Mouse (Mus musculus): ENCODE results near the gene Il4i1.

The Il4i1 gene

GRCm38 (mm10) chr7:44848561-44849415 lies 32.6 kb downstream of the Il4i1 start, which contains the start of the genes Akt1s1 and Tbc1d17:
Gene Akt1s1 (plus strand): TSS chr7:44848991.
Gene Tbc1d17 (minus strand): TSS chr7:44849079.
- in situ Hi-C loops (cut with MboI; ENCODE audit: low sequenced_read_pairs), result no loop called here

DNA sequence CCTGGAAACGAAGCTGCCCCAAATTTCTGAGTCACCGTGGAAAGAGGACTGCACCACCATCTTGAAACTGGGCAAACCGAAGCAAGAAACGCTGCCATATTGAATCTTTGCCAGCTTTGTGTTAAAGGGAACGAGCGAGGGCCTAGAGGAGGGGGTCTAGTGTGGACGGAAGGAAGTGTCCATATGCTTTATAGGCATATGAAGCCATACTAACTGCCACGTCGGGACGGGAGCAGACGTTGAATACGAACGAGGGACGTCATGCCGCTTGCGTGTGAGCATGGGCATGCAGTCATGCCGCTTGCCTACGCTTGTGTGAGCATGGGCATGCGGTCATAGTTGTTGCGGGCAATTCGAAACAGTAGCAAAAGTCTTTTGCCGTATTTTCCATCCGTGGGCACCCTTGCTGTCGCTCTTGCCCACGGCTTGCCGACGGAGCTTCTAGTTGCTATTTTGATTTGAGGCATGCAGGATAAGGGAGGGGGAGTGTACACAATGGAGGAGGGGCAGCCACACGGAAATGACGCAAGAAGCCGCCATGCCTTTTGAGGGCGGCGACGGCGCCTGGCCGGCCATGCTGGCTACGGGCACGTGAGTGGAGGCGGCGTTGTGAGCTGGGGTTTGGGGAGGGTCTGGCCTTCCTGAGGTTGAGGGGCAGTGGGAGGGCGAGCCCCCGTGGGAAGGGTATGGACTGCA lies 33.4 kb downstream of the Il4i1 start:
- in situ Hi-C loops (cut with MboI; ENCODE audit: low sequenced_read_pairs), result no loop called here

DNA sequence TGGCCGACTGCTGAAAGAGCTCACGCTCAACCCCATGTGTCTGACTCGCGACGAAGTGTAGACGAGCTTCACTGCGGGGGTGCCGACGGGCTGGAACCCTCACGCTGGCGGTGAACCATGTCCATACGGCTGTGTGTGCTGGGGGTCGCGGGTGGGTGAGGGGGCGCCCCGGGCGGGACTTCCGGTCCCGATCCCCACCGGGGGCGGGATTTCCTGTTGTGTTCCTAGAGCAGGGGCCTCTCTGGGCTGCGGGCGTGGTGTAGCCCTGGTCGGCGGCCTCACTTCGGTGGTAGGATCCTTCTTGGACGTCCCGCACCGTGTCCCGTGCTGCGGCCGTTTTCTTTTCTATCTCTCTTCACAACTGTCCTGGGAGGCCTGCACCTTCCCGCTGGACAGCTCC lies 34.0 kb downstream of the Il4i1 start:
- in situ Hi-C loops (cut with MboI; ENCODE audit: low sequenced_read_pairs), result no loop called here

DNA sequence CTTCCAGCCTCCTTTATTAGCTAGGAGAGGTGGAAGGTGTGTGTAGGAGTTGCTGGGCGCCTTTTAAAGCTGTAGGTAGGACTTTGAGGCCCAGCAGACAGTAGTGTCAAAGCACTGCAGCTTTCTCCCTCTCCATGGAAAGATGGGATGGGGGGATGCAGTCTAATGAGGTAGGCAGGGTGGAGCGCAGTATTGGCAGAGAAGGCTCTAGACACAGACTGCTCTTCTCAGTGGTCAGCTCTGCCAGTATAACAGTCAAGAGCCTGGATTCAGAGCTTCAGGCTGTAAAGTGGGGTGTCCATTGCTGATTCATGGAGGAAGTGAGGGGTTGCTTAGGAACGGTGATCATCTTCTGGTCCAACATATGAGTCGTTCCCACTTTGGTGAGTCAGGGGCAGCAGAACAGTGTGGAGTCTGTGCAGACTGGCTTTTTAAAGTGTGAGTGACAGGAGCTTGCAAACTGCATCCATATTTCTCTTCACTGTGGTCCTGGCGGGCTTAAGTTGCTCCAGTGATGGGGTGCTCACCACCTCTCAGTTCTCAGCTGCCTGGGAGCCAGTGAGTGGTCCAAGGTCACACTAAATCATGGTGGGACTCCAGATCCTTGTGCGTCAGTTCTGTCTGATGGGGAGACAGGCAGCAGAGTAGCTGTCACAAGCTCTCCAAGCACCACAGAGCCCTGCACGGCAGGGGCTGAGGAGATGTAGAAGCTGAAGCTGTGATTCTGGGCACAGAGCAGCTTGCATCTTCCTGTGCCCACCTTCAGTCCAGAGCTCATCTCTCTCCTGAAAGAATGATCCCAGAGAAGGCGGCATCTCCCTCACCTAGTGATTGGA lies 34.8 kb downstream of the Il4i1 start:
- in situ Hi-C loops (cut with MboI; ENCODE audit: low sequenced_read_pairs), result no loop called here

GRCm38 (mm10) chr7:44851625-44852234 lies 35.5 kb downstream of the Il4i1 start:
- in situ Hi-C loops (cut with MboI; ENCODE audit: low sequenced_read_pairs), result no loop called here

DNA sequence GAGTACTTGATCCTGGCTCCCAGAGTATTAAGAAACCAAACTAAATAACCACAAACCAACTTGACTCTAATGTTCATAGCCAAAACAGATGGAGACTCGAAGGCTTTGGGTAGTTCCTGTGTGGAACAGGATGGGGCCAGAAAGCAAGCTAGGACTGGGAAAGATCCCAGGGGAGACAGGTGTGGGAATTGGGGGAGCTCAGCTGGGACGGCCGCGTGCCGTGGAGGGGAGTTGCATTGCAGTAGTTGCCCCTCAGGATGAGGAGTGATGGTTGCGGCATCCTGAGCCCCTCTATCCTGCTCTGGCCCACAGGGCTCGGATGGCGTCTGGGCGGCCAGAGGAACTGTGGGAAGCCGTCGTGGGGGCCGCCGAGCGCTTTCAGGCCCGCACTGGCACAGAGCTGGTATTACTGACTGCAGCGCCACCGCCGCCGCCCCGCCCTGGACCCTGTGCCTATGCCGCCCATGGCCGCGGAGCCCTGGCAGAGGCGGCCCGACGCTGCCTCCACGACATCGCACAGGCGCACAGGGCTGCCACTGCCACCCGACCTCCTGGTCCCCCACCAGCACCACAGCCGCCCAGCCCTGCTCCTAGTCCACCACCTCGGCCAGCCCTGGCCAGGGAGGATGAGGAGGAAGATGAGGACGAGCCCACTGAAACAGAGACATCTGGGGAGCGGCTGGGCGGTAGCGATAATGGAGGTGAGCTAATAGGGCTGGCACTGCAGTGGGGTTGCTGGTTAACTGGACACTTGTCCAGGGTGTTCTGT lies 36.3 kb downstream of the Il4i1 start:
- in situ Hi-C loops (cut with MboI; ENCODE audit: low sequenced_read_pairs), result no loop called here

- in situ Hi-C loops (cut with MboI; ENCODE audit: low sequenced_read_pairs), result no loop called here
Measured at GRCm38 (mm10) chr7:44853065-44853464, 36.9 kb downstream of the Il4i1 start.

- in situ Hi-C loops (cut with MboI; ENCODE audit: low sequenced_read_pairs), result no loop called here
Measured at GRCm38 (mm10) chr7:44853596-44854355, 37.6 kb downstream of the Il4i1 start.

GRCm38 (mm10) chr7:44854356-44855031 lies 38.3 kb downstream of the Il4i1 start:
- in situ Hi-C loops (cut with MboI; ENCODE audit: low sequenced_read_pairs), result no loop called here

DNA sequence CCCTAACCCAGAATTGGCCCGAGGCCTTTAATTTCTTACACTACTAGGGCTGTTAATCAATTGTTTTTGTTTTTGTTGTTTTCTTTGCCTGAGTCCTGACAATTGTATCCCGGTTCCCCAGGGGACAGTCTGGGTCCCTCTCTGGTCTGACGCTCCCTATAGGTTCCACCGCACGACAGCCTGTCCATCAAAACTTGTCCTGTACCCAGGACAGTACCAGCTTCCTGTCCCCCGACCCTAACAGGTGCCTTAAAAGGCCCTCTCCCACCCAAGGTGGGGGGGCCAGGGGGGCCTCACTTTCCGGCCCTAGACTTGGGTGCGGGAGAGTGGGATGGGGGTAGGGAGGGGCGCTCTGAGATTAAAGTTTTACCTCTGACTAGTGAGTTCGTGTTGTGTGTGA lies 38.8 kb downstream of the Il4i1 start:
- in situ Hi-C loops (cut with MboI; ENCODE audit: low sequenced_read_pairs), result no loop called here

DNA sequence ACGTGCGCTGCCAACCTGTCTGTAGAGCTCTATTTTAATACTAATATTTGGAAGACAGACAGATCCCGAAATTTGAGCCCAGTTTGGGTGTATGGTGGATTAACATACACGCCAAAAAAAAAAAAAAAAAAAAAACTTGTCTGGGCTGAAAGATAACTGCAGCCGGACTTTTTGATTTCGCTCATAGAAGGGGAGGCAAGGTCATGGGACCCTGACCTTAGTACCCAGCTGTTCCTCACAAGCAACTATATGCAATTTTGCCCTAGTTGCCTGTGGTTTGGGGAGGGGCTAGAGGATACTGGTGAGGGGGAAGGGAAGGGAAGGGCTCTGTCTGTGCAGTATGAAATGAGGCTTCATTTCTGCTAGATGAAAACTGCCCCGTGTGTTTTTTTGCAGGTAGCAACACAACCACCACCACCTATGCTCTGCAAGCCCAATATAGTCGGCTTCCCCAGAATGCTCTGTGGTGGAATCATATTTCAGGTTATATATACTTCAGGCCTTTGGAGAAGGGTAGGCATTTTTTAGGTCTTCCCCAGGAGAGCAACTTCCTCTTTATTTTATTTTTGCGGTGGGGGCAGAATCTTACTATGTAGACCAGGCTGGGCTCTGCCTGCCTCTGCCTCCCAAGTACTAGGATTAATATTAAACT lies 40.2 kb downstream of the Il4i1 start:
- in situ Hi-C loops (cut with MboI; ENCODE audit: low sequenced_read_pairs), result no loop called here

DNA sequence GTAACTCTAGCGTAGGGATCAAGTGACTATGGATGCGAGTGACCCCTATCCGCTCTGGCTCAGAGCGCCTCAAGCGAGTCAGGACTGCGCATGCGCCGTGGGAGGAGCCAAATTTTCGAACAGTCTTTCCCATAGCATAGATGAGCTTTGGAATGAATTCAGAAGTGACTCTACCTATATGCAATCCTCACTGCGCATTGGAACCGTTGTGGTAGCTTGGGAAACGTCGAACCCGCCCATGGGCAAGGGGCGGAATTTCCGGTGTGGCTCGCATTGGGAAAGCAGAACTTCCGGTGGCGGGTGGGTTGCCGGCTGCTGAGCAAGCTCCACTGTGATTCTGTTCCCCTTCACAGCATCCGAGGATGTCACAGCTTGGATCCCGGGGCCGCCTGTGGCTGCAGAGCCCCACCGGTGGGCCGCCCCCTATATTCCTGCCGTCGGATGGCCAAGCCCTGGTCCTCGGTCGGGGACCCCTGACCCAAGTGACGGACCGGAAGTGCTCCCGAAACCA lies 40.9 kb downstream of the Il4i1 start, which contains the start of gene Pnkp:
TSS of gene Pnkp (plus strand) at position 98 of the 511 bp plus-strand sequence.
- in situ Hi-C loops (cut with MboI; ENCODE audit: low sequenced_read_pairs), result no loop called here

DNA sequence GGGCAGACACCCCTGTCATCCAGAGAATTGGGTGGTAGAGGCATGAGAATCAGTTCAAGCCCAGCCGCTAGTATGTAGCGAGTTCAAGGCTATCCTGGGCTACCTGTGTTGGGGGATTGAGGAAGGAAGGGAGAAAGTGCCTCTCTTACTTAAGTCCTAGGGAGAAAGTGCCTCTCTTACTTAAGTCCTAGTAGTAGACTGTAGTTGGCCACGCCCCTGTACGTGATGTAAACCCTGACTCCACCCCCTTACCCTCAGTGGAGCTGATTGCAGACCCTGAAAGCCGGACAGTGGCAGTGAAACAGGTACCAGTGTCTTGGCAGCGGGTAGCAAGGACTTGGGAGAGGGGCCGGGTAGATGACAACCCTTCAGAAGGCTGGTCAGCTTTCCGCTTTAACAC lies 41.7 kb downstream of the Il4i1 start:
- in situ Hi-C loops (cut with MboI; ENCODE audit: low sequenced_read_pairs), result no loop called here

- in situ Hi-C loops (cut with MboI; ENCODE audit: low sequenced_read_pairs), result no loop called here
Measured at GRCm38 (mm10) chr7:44859896-44860295, 43.7 kb downstream of the Il4i1 start.

GRCm38 (mm10) chr7:44860576-44861428 lies 44.6 kb downstream of the Il4i1 start:
- in situ Hi-C loops (cut with MboI; ENCODE audit: low sequenced_read_pairs), result no loop called here

DNA sequence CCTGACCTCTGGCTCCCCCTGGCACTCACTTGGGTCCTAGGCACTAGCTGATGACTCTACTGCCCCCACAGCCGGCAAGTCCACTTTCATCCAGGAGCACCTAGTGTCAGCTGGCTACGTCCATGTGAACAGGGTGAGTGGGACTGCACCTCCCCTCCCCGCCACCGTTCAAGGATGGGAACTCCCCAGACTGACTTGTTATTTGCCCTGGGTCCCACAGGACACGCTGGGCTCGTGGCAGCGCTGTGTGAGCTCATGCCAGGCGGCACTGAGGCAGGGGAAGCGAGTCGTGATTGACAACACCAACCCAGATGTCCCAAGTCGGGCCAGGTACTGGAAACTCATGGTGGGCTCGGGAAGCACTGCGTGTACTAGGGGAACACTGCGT lies 45.2 kb downstream of the Il4i1 start:
- in situ Hi-C loops (cut with MboI; ENCODE audit: low sequenced_read_pairs), result no loop called here

DNA sequence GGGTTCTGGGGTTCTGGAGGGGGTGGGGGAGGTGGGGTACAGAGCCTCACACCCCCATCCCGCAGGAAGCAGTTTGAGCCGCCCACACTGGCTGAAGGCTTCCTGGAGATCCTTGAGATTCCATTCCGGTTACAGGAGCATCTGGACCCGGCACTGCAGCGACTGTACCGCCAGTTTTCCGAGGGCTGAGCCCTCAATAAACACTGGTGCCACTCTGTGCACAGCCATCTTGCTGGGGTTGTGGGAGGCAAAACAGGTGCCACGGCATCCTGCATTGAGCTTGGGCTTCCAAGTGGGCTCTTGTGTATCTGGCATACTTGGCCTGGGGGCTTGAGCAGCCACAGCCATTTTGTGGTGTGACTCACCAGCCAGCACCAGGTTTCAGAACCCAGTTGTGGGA lies 46.2 kb downstream of the Il4i1 start:
- in situ Hi-C loops (cut with MboI; ENCODE audit: low sequenced_read_pairs), result no loop called here

Measured in CH12F3 (cell line).